Mouse (Mus musculus) ES-Bruce4 (cell line): ENCODE measurements around the gene Zdhhc5.

ENCODE experiments used
- CTCF ChIP-seq: IDR thresholded peaks from one replicate; pipeline ENCODE4 v1.8.1; 2011; ENCODE audit warnings: low read depth, low read length
- EP300 ChIP-seq: IDR thresholded peaks from 2 replicates; pipeline ENCODE4 v1.6.1; 2011; ENCODE audit warnings: low read depth, low read length; ENCODE audit not compliant: insufficient read depth
- POLR2A ChIP-seq: IDR thresholded peaks from one replicate; pipeline ENCODE4 v1.8.1; 2011; ENCODE audit warnings: low read length; ENCODE audit not compliant: insufficient read depth

- TF ChIP-seq CTCF (no peak), POLR2A (peak; percentile 58), EP300 (no peak)
These were observed at the start of gene Zdhhc5 for GRCm38 (mm10) chr2:84714811-84715561.
